Mouse (Mus musculus): ENCODE results near the gene Ift172. TPM values are rescaled to one million over a fixed set of nuclear protein-coding genes. Genes with fewer than 3 reads are reported as not detected.

Ift172 gene
- total and polyA plus RNA-seq, 2 experiments: 11.7 to 17.8 TPM

GRCm38 (mm10) chr5:31295606-31296141, 4.8 kb upstream of the Ift172 start, which contains the start of gene Fndc4:
Fndc4 (minus strand) TSS chr5:31296080.
- DNase-seq (ENCODE audit: extremely low read depth, low read depth, low spot score): no peak
- Histone ChIP-seq H3K4me1 (ENCODE audit: control insufficient read depth, insufficient read depth, low read length) (peaks cover 14% of the 10 kb centered on the region; the same call in 1 of the 2 replicates), H3K4me3 (ENCODE audit: insufficient read depth, low read depth, low read length) (peak within 1 kb of the TSS; percentile 68), H3K9ac (ENCODE audit: low read depth, low read length) (peak within 1 kb of the TSS; percentile 93), H3K27me3 (ENCODE audit: control insufficient read depth, insufficient read depth, low read length) (no peaks in the 10 kb centered on the region), H3K36me3 (ENCODE audit: control insufficient read depth, insufficient read depth, low read length) (peaks cover 8% of the 10 kb centered on the region; the same call in 1 of the 2 replicates), H3K27ac (replicated peaks; ENCODE audit: insufficient read depth, low read depth, low read length) (peak within 1 kb of the TSS; percentile 96), H3K79me2 (ENCODE audit: control insufficient read depth, insufficient read depth, low read length) (peaks cover 5% of the 10 kb centered on the region; the same call in 1 of the 2 replicates)
- under 1% methylated on average over 46 of the region's 46 CpGs for WGBS
- TF ChIP-seq CTCF (IDR thresholded peaks at IDR 0.05; ENCODE audit: low read depth, low read length) (no peak), POLR2A (IDR thresholded peaks at IDR 0.05; ENCODE audit: extremely low read depth, insufficient read depth, low read length) (no peak)

- DNase-seq (ENCODE audit: extremely low read depth, low read depth, low spot score): peak; percentile 18
- 0 out of 2 replicates have a peak, but pooled peaks have one; percentile 14 for TF ChIP-seq CTCF (IDR thresholded peaks at IDR 0.05; ENCODE audit: low read depth, low read length)
- no peak for TF ChIP-seq POLR2A (IDR thresholded peaks at IDR 0.05; ENCODE audit: extremely low read depth, insufficient read depth, low read length)
- Histone ChIP-seq H3K27ac (replicated peaks; ENCODE audit: insufficient read depth, low read depth, low read length) (peak overlapping the region; percentile 85), H3K36me3 (ENCODE audit: control insufficient read depth, insufficient read depth, low read length) (peaks cover 3% of the 10 kb centered on the region; the same call in 1 of the 2 replicates), H3K4me1 (ENCODE audit: control insufficient read depth, insufficient read depth, low read length) (peaks cover 17% of the 10 kb centered on the region; the same call in 1 of the 2 replicates), H3K27me3 (ENCODE audit: control insufficient read depth, insufficient read depth, low read length) (no peaks in the 10 kb centered on the region), H3K9ac (ENCODE audit: low read depth, low read length) (peak overlapping the region; percentile 93), H3K79me2 (ENCODE audit: control insufficient read depth, insufficient read depth, low read length) (peaks cover 5% of the 10 kb centered on the region; the same call in 1 of the 2 replicates), H3K4me3 (ENCODE audit: insufficient read depth, low read depth, low read length) (peak overlapping the region; percentile 68)
- 10% methylated on average over 29 of the region's 29 CpGs for WGBS
These were observed 4.2 kb upstream of the Ift172 start for GRCm38 (mm10) chr5:31294964-31295605.

- Histone ChIP-seq H3K27ac (replicated peaks; ENCODE audit: insufficient read depth, low read depth, low read length) (peak overlapping the region; percentile 69), H3K27me3 (ENCODE audit: control insufficient read depth, insufficient read depth, low read length) (no peaks in the 10 kb centered on the region), H3K4me1 (ENCODE audit: control insufficient read depth, insufficient read depth, low read length) (peaks cover 4% of the 10 kb centered on the region; the same call in 1 of the 2 replicates), H3K36me3 (ENCODE audit: control insufficient read depth, insufficient read depth, low read length) (peaks cover 2% of the 10 kb centered on the region; the same call in 1 of the 2 replicates), H3K9ac (ENCODE audit: low read depth, low read length) (peak overlapping the region; percentile 65), H3K79me2 (ENCODE audit: control insufficient read depth, insufficient read depth, low read length) (peaks cover 5% of the 10 kb centered on the region; the same call in 1 of the 2 replicates), H3K4me3 (ENCODE audit: insufficient read depth, low read depth, low read length) (peak overlapping the region; percentile 55)
- DNase-seq (ENCODE audit: extremely low read depth, low read depth, low spot score): no peak
- no peak for TF ChIP-seq POLR2A (IDR thresholded peaks at IDR 0.05; ENCODE audit: extremely low read depth, insufficient read depth, low read length)
- no peak for TF ChIP-seq CTCF (IDR thresholded peaks at IDR 0.05; ENCODE audit: low read depth, low read length)
- 3% methylated on average over 9 of the region's 9 CpGs for WGBS
These were observed 409 bp upstream of the Ift172 start for GRCm38 (mm10) chr5:31291361-31291688.

- H3K36me3 ChIP-seq (ENCODE audit: control insufficient read depth, insufficient read depth, low read length): peaks cover 2% of the 10 kb centered on the region; the same call in 1 of the 2 replicates
- H3K27me3 ChIP-seq (ENCODE audit: control insufficient read depth, insufficient read depth, low read length): no peaks in the 10 kb centered on the region
- H3K4me3 ChIP-seq (ENCODE audit: insufficient read depth, low read depth, low read length): no peak overlapping the region
- no peaks in the 10 kb centered on the region; the same call in 1 of the 2 replicates for H3K79me2 ChIP-seq (ENCODE audit: control insufficient read depth, insufficient read depth, low read length)
- H3K4me1 ChIP-seq (ENCODE audit: control insufficient read depth, insufficient read depth, low read length): peaks cover 3% of the 10 kb centered on the region; the same call in 1 of the 2 replicates
- DNase-seq (ENCODE audit: extremely low read depth, low read depth, low spot score): no peak
- 77% methylated on average over 3 of the region's 3 CpGs for WGBS
- H3K27ac ChIP-seq (replicated peaks; ENCODE audit: insufficient read depth, low read depth, low read length): no peak overlapping the region
- no peak for TF ChIP-seq CTCF (IDR thresholded peaks at IDR 0.05; ENCODE audit: low read depth, low read length)
- no peak for TF ChIP-seq POLR2A (IDR thresholded peaks at IDR 0.05; ENCODE audit: extremely low read depth, insufficient read depth, low read length)
- H3K9ac ChIP-seq (ENCODE audit: low read depth, low read length): no peak overlapping the region
These were observed 1.2 kb downstream of the Ift172 start for GRCm38 (mm10) chr5:31289626-31290230.

DNA sequence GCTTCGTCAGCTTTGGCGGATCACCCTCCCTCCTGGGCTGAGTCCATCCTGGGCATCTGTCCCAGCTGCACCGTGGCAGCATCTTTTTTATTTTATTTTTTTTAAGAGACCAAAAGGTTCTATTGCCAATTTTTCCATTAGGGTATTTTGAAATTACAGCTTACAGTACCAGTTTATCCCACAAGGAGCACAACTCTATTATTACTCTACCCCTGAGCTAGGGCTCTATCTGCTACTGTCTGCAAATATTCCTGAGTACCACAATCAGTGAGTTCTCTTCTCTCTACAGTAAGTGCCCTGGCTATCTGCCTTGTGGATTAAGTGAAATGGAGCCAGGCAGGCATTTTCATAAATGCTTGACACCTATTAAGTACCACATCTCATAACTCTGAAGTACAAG, 2.3 kb downstream of the Ift172 start:
- TF ChIP-seq POLR2A (IDR thresholded peaks at IDR 0.05; ENCODE audit: extremely low read depth, insufficient read depth, low read length) (no peak), CTCF (IDR thresholded peaks at IDR 0.05; ENCODE audit: low read depth, low read length) (no peak)
- Histone ChIP-seq H3K4me1 (ENCODE audit: control insufficient read depth, insufficient read depth, low read length) (peaks cover 3% of the 10 kb centered on the region; the same call in 1 of the 2 replicates), H3K36me3 (ENCODE audit: control insufficient read depth, insufficient read depth, low read length) (peaks cover 2% of the 10 kb centered on the region; the same call in 1 of the 2 replicates), H3K27me3 (ENCODE audit: control insufficient read depth, insufficient read depth, low read length) (no peaks in the 10 kb centered on the region), H3K27ac (replicated peaks; ENCODE audit: insufficient read depth, low read depth, low read length) (no peak overlapping the region), H3K79me2 (ENCODE audit: control insufficient read depth, insufficient read depth, low read length) (no peaks in the 10 kb centered on the region), H3K4me3 (ENCODE audit: insufficient read depth, low read depth, low read length) (no peak overlapping the region), H3K9ac (ENCODE audit: low read depth, low read length) (no peak overlapping the region)
- DNase-seq (ENCODE audit: extremely low read depth, low read depth, low spot score): no peak
- 29% methylated on average over 3 of the region's 3 CpGs for WGBS

Measured in liver, adult 2 months (tissue).